Mouse (Mus musculus) hindbrain, embryonic 13.5 days (tissue): ENCODE results near the gene Fbxo34. TPM values are rescaled to one million over a fixed set of nuclear protein-coding genes. Genes with fewer than 3 reads are reported as not detected.
A peak's percentile ranks its signal among the peaks of the same experiment; 100 is the strongest.
"Not testable (repeated sequence)": the region's sequence is repeated elsewhere in the genome, so short reads cannot be mapped to it uniquely, and the experiment has no call there.

Source experiments
- ATAC-seq: fragments of 200-750 bp; cut with Nextera tagmentation; 2 replicates; pipeline ENCODE4 v1.8.0; 2017; ENCODE audit warnings: moderate TSS enrichment; ENCODE audit not compliant: low FRiP score
- H3K27ac ChIP-seq: fragments of 300-500 bp; sonication (generic); 2 replicates; pipeline ENCODE4 v1.5.1; 2015; ENCODE audit warnings: inconsistent platforms, mild to moderate bottlenecking, moderate library complexity
- H3K27me3 ChIP-seq: fragments of 300-500 bp; sonication (generic); 2 replicates; pipeline ENCODE4 v1.6.1; 2015; ENCODE audit warnings: mild to moderate bottlenecking, inconsistent platforms
- H3K36me3 ChIP-seq: fragments of 300-500 bp; sonication (generic); 2 replicates; pipeline ENCODE4 v1.6.1; 2015; ENCODE audit warnings: mild to moderate bottlenecking, inconsistent platforms
- H3K4me1 ChIP-seq: fragments of 300-500 bp; sonication (generic); replicated peaks from 2 replicates; pipeline ENCODE4 v1.6.1; 2015; ENCODE audit warnings: inconsistent platforms
- H3K4me2 ChIP-seq: fragments of 300-500 bp; sonication (generic); 2 replicates; pipeline ENCODE4 v1.6.1; 2015; ENCODE audit warnings: inconsistent platforms, mild to moderate bottlenecking, moderate library complexity
- H3K4me3 ChIP-seq: fragments of 300-500 bp; sonication (generic); 2 replicates; pipeline ENCODE4 v1.5.1; 2015; ENCODE audit warnings: mild to moderate bottlenecking, inconsistent platforms
- H3K9ac ChIP-seq: fragments of 300-500 bp; sonication (generic); 2 replicates; pipeline ENCODE4 v1.6.1; 2015; ENCODE audit warnings: mild to moderate bottlenecking, inconsistent platforms
- H3K9me3 ChIP-seq: fragments of 300-500 bp; sonication (generic); 2 replicates; pipeline ENCODE4 v1.6.1; 2016; ENCODE audit warnings: inconsistent platforms
- WGBS: fragments of 180-500 bp; shearing (Covaris S2); methylation state at CpG from one replicate; pipeline ENCODE4 v1.1.7; 2015; 5-methylcytosine and 5-hydroxymethylcytosine counted together
- polyA plus RNA-seq: library from polyadenylated mRNA; unstranded; fragments of >200 nt; fragmentation: Nextera tagmentation; extraction: Ambion mirVana; gene quantifications from 2 replicates; pipeline ENCODE4 v1.2.1, GENCODE M21; 2015

The Fbxo34 gene
- polyA plus RNA-seq, 1 experiment from 2014 or later = 26.3 TPM

DNA sequence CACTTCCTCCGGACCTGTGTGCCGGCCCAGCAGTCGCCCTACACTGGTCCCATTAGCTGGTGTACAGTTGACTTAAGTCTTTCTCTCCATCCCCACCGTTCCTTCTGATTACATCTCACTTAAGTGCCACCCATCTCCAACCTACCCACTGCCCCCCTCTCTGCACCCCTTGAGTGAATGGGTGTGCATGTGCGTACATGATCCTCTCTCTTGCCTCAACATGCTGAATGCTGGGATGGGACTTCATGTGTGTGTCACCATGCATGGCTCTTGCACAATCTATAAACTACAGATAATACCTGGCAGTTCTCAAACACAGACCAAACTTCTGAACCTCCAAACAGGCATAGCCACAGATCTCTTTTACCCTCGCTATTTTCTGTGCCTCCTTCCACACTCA is 101.4 kb downstream of the Fbxo34 start:
- 97% methylated on average over 6 of the region's 6 CpGs for WGBS
- Histone ChIP-seq H3K27ac (no peak overlapping the region), H3K27me3 (no peaks in the 10 kb centered on the region), H3K9ac (no peak overlapping the region), H3K9me3 (no peaks in the 10 kb centered on the region), H3K36me3 (peaks cover 93% of the 10 kb centered on the region), H3K4me2 (no peak overlapping the region), H3K4me1 (no peaks in the 10 kb centered on the region), H3K4me3 (no peak overlapping the region)
- no peak for ATAC-seq

- no peak overlapping the region for H3K27ac ChIP-seq
- no peak overlapping the region for H3K4me3 ChIP-seq
- H3K27me3 ChIP-seq = no peaks in the 10 kb centered on the region
- WGBS = 95% methylated on average over 2 of the region's 2 CpGs
- no peaks in the 10 kb centered on the region for H3K9me3 ChIP-seq
- no peak for ATAC-seq
- no peak overlapping the region for H3K9ac ChIP-seq
- no peak overlapping the region for H3K4me2 ChIP-seq
- peaks cover 85% of the 10 kb centered on the region for H3K36me3 ChIP-seq
- no peaks in the 10 kb centered on the region for H3K4me1 ChIP-seq
Measured at GRCm38 (mm10) chr14:47553380-47553779, 103.2 kb downstream of the Fbxo34 start.

DNA sequence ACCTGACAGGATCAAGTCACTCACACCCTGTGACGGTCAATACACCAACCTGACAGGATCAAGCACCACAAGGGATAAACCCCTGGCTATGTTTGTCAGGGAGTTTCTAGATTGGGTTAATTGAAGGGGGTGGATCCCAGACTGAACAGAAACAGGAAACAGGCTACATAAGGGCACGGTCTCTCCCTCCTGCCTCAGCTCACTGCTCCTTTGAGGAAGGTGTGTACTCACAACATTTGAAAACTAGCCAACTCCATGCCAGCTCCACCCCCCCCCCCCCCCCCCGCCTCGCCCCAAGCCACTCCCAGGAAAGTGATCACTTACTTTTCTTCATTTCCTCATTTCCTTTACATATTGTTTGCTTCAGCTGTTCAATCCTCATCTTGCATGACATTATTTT is 104.0 kb downstream of the Fbxo34 start:
- Histone ChIP-seq H3K4me2 (no peak overlapping the region), H3K27me3 (no peaks in the 10 kb centered on the region), H3K9ac (no peak overlapping the region), H3K27ac (no peak overlapping the region), H3K36me3 (peaks cover 82% of the 10 kb centered on the region), H3K9me3 (no peaks in the 10 kb centered on the region), H3K4me1 (no peaks in the 10 kb centered on the region), H3K4me3 (no peak overlapping the region)
- 94% methylated on average over 4 of the region's 4 CpGs for WGBS
- no peak for ATAC-seq

DNA sequence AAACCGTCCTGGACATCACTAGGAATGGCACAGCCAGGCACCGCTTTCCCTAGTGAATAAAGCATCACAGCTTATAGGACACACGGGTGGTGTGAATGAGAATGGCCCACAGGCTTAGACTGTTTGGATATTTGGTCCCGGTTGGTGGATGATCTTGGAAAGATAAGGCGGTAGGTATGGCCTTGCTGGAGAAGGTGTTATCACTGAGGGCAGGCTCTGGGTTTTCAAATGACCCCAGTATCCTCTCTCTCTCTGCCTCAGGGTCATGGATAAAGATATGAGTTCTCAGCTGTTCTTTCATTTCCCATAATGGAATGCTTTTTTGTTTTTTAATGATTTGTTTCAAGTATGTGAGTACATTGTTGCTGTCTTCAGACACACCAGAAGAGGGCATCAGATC is 105.0 kb downstream of the Fbxo34 start:
- no peak for ATAC-seq
- 96% methylated on average over 5 of the region's 5 CpGs for WGBS
- Histone ChIP-seq H3K4me3 (no peak overlapping the region), H3K9ac (no peak overlapping the region), H3K4me2 (no peak overlapping the region), H3K27me3 (no peaks in the 10 kb centered on the region), H3K9me3 (no peaks in the 10 kb centered on the region), H3K36me3 (peaks cover 81% of the 10 kb centered on the region), H3K4me1 (no peaks in the 10 kb centered on the region), H3K27ac (no peak overlapping the region)

DNA sequence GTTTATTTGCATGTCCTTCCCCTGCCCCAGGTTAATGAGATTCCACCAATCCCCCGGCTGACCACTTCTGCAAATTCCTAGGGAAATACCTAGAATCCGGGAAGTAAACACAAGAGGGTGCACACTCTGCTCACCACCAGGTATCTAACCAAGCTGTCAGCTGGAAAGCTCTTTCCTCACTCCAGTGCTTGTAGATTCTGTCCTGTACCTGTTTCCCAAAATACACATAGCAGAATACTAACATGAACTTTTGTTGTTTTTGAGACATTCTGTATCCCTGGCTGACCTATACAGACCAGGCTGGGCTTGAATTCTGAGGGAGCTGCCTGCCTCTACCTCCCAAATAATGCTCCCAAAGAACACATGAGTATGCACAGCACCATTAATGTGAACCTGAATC is 110.5 kb downstream of the Fbxo34 start:
- H3K27ac ChIP-seq = no peak overlapping the region
- WGBS = 92% methylated on average over 2 of the region's 2 CpGs
- peaks cover 47% of the 10 kb centered on the region for H3K36me3 ChIP-seq
- H3K4me2 ChIP-seq = no peak overlapping the region
- no peaks in the 10 kb centered on the region for H3K4me1 ChIP-seq
- H3K9ac ChIP-seq = no peak overlapping the region
- H3K27me3 ChIP-seq = no peaks in the 10 kb centered on the region
- H3K4me3 ChIP-seq = no peak overlapping the region
- no peak for ATAC-seq
- no peaks in the 10 kb centered on the region for H3K9me3 ChIP-seq

GRCm38 (mm10) chr14:47562530-47562929 is 112.3 kb downstream of the Fbxo34 start:
- no peak for ATAC-seq
- 94% methylated on average over 1 of the region's 1 CpGs for WGBS
- Histone ChIP-seq H3K4me1 (peaks cover 12% of the 10 kb centered on the region), H3K27ac (no peak overlapping the region), H3K4me2 (no peak overlapping the region), H3K36me3 (peaks cover 32% of the 10 kb centered on the region), H3K9me3 (no peaks in the 10 kb centered on the region), H3K27me3 (no peaks in the 10 kb centered on the region), H3K9ac (no peak overlapping the region), H3K4me3 (no peak overlapping the region)

DNA sequence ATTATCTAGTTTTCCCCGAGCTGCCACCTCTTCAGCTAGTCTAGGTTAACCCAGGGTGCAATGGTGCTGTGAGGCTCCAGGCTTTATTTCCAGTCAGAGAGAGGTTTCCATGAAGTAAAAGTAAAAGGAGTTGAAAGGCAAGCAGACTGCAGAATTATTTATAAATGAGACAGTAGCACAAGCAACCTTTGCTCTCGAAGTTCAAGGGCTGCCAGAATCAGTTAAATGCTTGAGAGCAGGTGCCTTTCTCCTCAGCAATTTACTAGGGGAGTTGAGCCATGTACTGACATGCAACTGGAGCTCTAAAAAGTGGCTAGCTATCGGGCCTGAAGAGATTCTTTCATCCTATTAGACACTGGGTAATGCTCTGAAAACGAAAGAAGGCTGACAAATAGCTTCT is 112.9 kb downstream of the Fbxo34 start:
- WGBS = 89% methylated on average over 4 of the region's 4 CpGs
- Histone ChIP-seq H3K36me3 (peaks cover 29% of the 10 kb centered on the region), H3K27me3 (no peaks in the 10 kb centered on the region)

GRCm38 (mm10) chr14:47567962-47568652 is 117.9 kb downstream of the Fbxo34 start:
- H3K9me3 ChIP-seq = no peaks in the 10 kb centered on the region
- H3K27ac ChIP-seq = peak overlapping the region; percentile 66; the same call in 1 of the 2 replicates
- H3K4me1 ChIP-seq = peaks cover 15% of the 10 kb centered on the region
- H3K9ac ChIP-seq = peak overlapping the region; percentile 87
- H3K36me3 ChIP-seq = 0 out of 2 replicates have a peak, but pooled peaks cover 10% of the 10 kb centered on the region
- no peaks in the 10 kb centered on the region for H3K27me3 ChIP-seq
- peak; percentile 99 for ATAC-seq
- peak overlapping the region; percentile 88 for H3K4me2 ChIP-seq
- under 1% methylated on average over 46 of the region's 46 CpGs for WGBS
- peak overlapping the region; percentile 89 for H3K4me3 ChIP-seq

More for the DNA sequence above, 112.9 kb downstream of the Fbxo34 start:
- Histone ChIP-seq H3K4me3 (no peak overlapping the region), H3K27ac (no peak overlapping the region), H3K4me1 (peaks cover 15% of the 10 kb centered on the region), H3K9me3 (no peaks in the 10 kb centered on the region), H3K4me2 (no peak overlapping the region), H3K9ac (no peak overlapping the region)
- no peak for ATAC-seq

GRCm38 (mm10) chr14:47570549-47570948 is 120.3 kb downstream of the Fbxo34 start, which contains the start of gene Atg14:
TSS of gene Atg14 (minus strand) at chr14:47570649.
- H3K27me3 ChIP-seq, H3K4me3 ChIP-seq, H3K4me2 ChIP-seq, ATAC-seq, H3K36me3 ChIP-seq, H3K27ac ChIP-seq, H3K9me3 ChIP-seq, H3K9ac ChIP-seq: not testable (repeated sequence)
- WGBS = 91% methylated on average over 11 of the region's 11 CpGs
- peaks cover 15% of the 10 kb centered on the region for H3K4me1 ChIP-seq

GRCm38 (mm10) chr14:47572707-47573106 is 122.5 kb downstream of the Fbxo34 start:
- H3K4me3 ChIP-seq = no peak overlapping the region
- 77% methylated on average over 4 of the region's 4 CpGs for WGBS

DNA sequence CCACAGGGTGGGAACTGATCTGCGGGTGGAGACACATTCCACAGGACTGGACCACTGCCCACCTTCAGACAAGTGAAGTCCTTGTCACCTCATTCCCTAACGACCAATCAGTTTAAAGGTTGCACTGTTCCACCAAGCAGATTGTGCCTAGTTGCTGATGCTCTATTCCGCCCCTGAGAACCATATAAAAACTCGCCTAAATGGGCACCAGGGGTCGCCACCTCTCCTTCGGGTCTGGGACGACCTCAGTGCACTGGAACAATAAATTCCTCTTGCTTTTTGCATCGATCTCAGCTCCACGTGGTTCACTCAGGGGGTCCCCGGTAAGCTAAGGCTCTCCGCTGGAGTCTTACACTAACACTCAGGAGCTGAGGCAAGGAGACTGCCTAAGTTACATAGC is 124.5 kb downstream of the Fbxo34 start:
- 72% methylated on average over 11 of the region's 11 CpGs for WGBS
- Histone ChIP-seq H3K9me3 (no peaks in the 10 kb centered on the region), H3K27ac (no peak overlapping the region), H3K36me3 (no peaks in the 10 kb centered on the region), H3K4me3 (no peak overlapping the region), H3K4me2 (no peak overlapping the region), H3K4me1 (no peaks in the 10 kb centered on the region), H3K27me3 (no peaks in the 10 kb centered on the region), H3K9ac (no peak overlapping the region)
- ATAC-seq = no peak

More at GRCm38 (mm10) chr14:47572707-47573106, 122.5 kb downstream of the Fbxo34 start:
- Histone ChIP-seq H3K4me2 (no peak overlapping the region), H3K27ac (no peak overlapping the region), H3K4me1 (peaks cover 1% of the 10 kb centered on the region), H3K36me3 (no peaks in the 10 kb centered on the region), H3K27me3 (no peaks in the 10 kb centered on the region), H3K9me3 (no peaks in the 10 kb centered on the region), H3K9ac (no peak overlapping the region)
- ATAC-seq = no peak

- ATAC-seq = no peak
- no peak overlapping the region for H3K27ac ChIP-seq
- H3K4me2 ChIP-seq = no peak overlapping the region
- H3K9ac ChIP-seq = no peak overlapping the region
- no peaks in the 10 kb centered on the region for H3K27me3 ChIP-seq
- H3K4me3 ChIP-seq = no peak overlapping the region
- 74% methylated on average over 4 of the region's 4 CpGs for WGBS
- no peaks in the 10 kb centered on the region for H3K9me3 ChIP-seq
- H3K36me3 ChIP-seq = no peaks in the 10 kb centered on the region
- H3K4me1 ChIP-seq = no peaks in the 10 kb centered on the region
Measured at GRCm38 (mm10) chr14:47576687-47577086, 126.5 kb downstream of the Fbxo34 start.

DNA sequence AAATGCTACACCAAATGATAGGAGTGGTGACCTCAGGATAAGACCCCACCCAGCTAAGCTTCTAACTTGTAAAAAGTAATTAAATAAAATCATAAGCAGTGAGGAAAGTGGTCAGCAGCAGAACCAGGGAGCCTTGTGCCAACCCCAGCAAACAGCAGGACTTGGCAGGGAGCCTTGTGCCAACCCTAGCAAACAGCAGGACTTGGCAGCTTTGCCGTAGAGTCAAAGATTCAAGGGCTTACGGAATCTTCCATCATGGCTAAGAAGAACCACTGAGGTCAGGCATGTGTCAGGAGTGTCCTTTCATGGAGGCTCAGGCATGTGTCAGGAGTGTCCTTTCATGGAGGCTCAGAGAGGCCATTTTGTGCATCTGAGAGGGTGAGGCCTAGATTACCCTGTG is 127.9 kb downstream of the Fbxo34 start:
- no peaks in the 10 kb centered on the region for H3K27me3 ChIP-seq
- H3K4me3 ChIP-seq = no peak overlapping the region
- H3K36me3 ChIP-seq = no peaks in the 10 kb centered on the region
- H3K9me3 ChIP-seq = no peaks in the 10 kb centered on the region
- H3K4me2 ChIP-seq = no peak overlapping the region
- no peak for ATAC-seq
- H3K9ac ChIP-seq = no peak overlapping the region
- H3K4me1 ChIP-seq = no peaks in the 10 kb centered on the region
- H3K27ac ChIP-seq = no peak overlapping the region
- 82% methylated on average over 2 of the region's 2 CpGs for WGBS
